In the genomic region with DNA sequence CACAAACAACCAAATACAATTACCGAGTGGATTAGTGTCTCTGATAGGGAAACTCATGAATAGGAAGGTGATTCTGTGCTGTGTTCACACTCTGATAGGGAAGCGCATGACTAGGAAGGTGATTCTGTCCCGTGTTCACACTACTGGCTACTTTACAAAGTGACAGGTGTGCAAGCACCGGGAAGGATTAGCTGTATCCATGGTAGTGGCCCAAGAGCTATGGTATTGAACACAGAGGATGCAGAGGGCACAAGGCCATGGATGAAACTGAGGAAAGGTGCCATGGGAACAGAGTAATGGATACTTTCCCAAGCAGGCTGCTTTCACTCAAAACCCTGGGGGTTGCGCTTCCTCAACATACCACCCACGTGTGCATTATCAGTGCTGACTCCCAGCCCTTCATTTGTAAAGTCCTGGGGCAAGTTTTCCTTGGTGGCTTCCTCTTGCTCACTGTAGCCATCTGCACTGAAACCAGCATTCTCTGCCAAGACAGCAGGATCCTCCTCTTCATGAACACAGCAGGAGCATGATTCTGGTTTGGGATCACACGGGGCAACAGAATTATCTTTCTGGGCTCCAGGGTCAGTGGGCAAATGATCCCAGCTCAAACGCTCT, we compare ENCODE assay signal across 17 mouse cellular contexts. TPM values are rescaled to one million over a fixed set of nuclear protein-coding genes. Genes with fewer than 3 reads are reported as not detected.
A peak's percentile ranks its signal among the peaks of the same experiment; 100 is the strongest.
DNase-seq lines count a peak whose midpoint lies in the region; ATAC-seq and TF ChIP-seq lines count a peak whose summit lies in the region.
"Had no signal": no experiment of that assay in that cellular context is flagged by ENCODE, and none has a peak within 500 bp of the region (broad histone marks: within the 10 kb centered on the region; RNA-seq: fewer than 3 reads in every experiment).

No protein-coding gene starts in this region.

- H3K4me2 ChIP-seq in forebrain, embryonic 13.5 days, result no peak overlapping the region
- no peak overlapping the region for H3K4me2 ChIP-seq in forebrain, embryonic 11.5 days (ENCODE audit: low read depth, low read length, severe bottlenecking)
- no peak overlapping the region for H3K4me2 ChIP-seq in forebrain, embryonic 16.5 days (ENCODE audit: low read length)
- H3K4me2 ChIP-seq in liver, postnatal 0 days (ENCODE audit: low read depth, low read length), result no peak overlapping the region
- H3K4me2 ChIP-seq: heart, embryonic 15.5 days had no signal

- WGBS in forebrain, embryonic 13.5 days, result 87% methylated on average over 8 of the region's 8 CpGs
- 85% methylated on average over 8 of the region's 8 CpGs for WGBS in forebrain, embryonic 11.5 days
- WGBS in cerebellum, adult 2 months, result 8% methylated on average over 8 of the region's 8 CpGs
- 82% methylated on average over 8 of the region's 8 CpGs for WGBS in forebrain, embryonic 16.5 days
- 75% methylated on average over 8 of the region's 8 CpGs for WGBS in liver, postnatal 0 days (ENCODE audit: insufficient replicate concordance)

- TF ChIP-seq EP300 in liver, postnatal 0 days (IDR thresholded peaks at IDR 0.05; ENCODE audit: low read depth), result no peak

- H3K36me3 ChIP-seq in forebrain, embryonic 13.5 days (ENCODE audit: poor library complexity, severe bottlenecking), result peaks cover 10% of the 10 kb centered on the region; the same call in 1 of the 2 replicates
- H3K36me3 ChIP-seq in forebrain, embryonic 11.5 days (ENCODE audit: control insufficient read depth, insufficient read depth, low read length), result no peaks in the 10 kb centered on the region; the same call in 1 of the 2 replicates
- peaks cover 3% of the 10 kb centered on the region; the same call in 1 of the 2 replicates for H3K36me3 ChIP-seq in forebrain, embryonic 16.5 days (ENCODE audit: control insufficient read depth, insufficient read depth)
- no peaks in the 10 kb centered on the region for H3K36me3 ChIP-seq in liver, postnatal 0 days (replicated peaks; ENCODE audit: insufficient read depth, low read length)
- H3K36me3 ChIP-seq: heart, embryonic 15.5 days had no signal

- H3K27me3 ChIP-seq in forebrain, embryonic 13.5 days, result no peaks in the 10 kb centered on the region
- H3K27me3 ChIP-seq in forebrain, embryonic 11.5 days (ENCODE audit: control insufficient read depth, insufficient read depth, low read length), result no peaks in the 10 kb centered on the region
- no peaks in the 10 kb centered on the region for H3K27me3 ChIP-seq in cerebellum, adult 2 months (ENCODE audit: control insufficient read depth, insufficient read depth, low read length)
- H3K27me3 ChIP-seq in forebrain, embryonic 16.5 days (replicated peaks; ENCODE audit: control insufficient read depth, insufficient read depth, low read length), result no peaks in the 10 kb centered on the region
- no peaks in the 10 kb centered on the region for H3K27me3 ChIP-seq in liver, postnatal 0 days (ENCODE audit: insufficient read depth, low read length)
- H3K27me3 ChIP-seq: heart, embryonic 15.5 days had no signal

- no peak overlapping the region for H3K9ac ChIP-seq in forebrain, embryonic 13.5 days
- H3K9ac ChIP-seq in forebrain, embryonic 11.5 days (ENCODE audit: low read length), result no peak overlapping the region
- H3K9ac ChIP-seq in forebrain, embryonic 16.5 days (replicated peaks; ENCODE audit: low read depth, low read length), result no peak overlapping the region
- no peak overlapping the region for H3K9ac ChIP-seq in liver, postnatal 0 days (replicated peaks)
- H3K9ac ChIP-seq: heart, embryonic 15.5 days had no signal

- no peak overlapping the region for H3K4me3 ChIP-seq in forebrain, embryonic 13.5 days
- no peak overlapping the region for H3K4me3 ChIP-seq in forebrain, embryonic 11.5 days (ENCODE audit: low read depth, low read length)
- H3K4me3 ChIP-seq in cerebellum, adult 2 months (replicated peaks; ENCODE audit: insufficient read depth, low read depth, low read length), result no peak overlapping the region
- no peak overlapping the region for H3K4me3 ChIP-seq in forebrain, embryonic 16.5 days (replicated peaks; ENCODE audit: low read length)
- no peak overlapping the region for H3K4me3 ChIP-seq in liver, postnatal 0 days (ENCODE audit: low read depth, low read length)
- H3K4me3 ChIP-seq: gastrocnemius, adult 2 months; heart, embryonic 15.5 days had no signal

- ATAC-seq in forebrain, embryonic 13.5 days, result no peak
- ATAC-seq in forebrain, embryonic 11.5 days (replicated peaks; ENCODE audit: low FRiP score), result no peak
- no peak for ATAC-seq in forebrain, embryonic 16.5 days
- ATAC-seq in liver, postnatal 0 days, result no peak
- ATAC-seq: intestine, embryonic 16.5 days had no signal

- H3K27ac ChIP-seq in forebrain, embryonic 13.5 days, result peak overlapping the region; percentile 26; the same call in 1 of the 2 replicates
- no peak overlapping the region for H3K27ac ChIP-seq in forebrain, embryonic 11.5 days (ENCODE audit: low read depth, low read length)
- H3K27ac ChIP-seq in cerebellum, adult 2 months (ENCODE audit: insufficient read depth, low read length), result peak overlapping the region; percentile 93
- H3K27ac ChIP-seq in forebrain, embryonic 16.5 days (ENCODE audit: low read length), result peak overlapping the region; percentile 88
- no peak overlapping the region for H3K27ac ChIP-seq in liver, postnatal 0 days (ENCODE audit: low read depth)
- H3K27ac ChIP-seq: gastrocnemius, adult 2 months; heart, embryonic 15.5 days had no signal

- no peak for TF ChIP-seq CTCF in cerebellum, adult 2 months (IDR thresholded peaks at IDR 0.05; ENCODE audit: borderline replicate concordance, insufficient read depth, low read depth, low read length)
- no peak for TF ChIP-seq CTCF in liver, postnatal 0 days (IDR thresholded peaks at IDR 0.05; ENCODE audit: low read depth)

- H3K4me1 ChIP-seq in forebrain, embryonic 13.5 days, result no peaks in the 10 kb centered on the region
- H3K4me1 ChIP-seq in forebrain, embryonic 11.5 days (replicated peaks; ENCODE audit: control insufficient read depth, insufficient read depth, low read length), result no peaks in the 10 kb centered on the region
- H3K4me1 ChIP-seq in cerebellum, adult 2 months (ENCODE audit: control insufficient read depth, insufficient read depth, low read length), result peaks cover 30% of the 10 kb centered on the region
- H3K4me1 ChIP-seq in forebrain, embryonic 16.5 days (replicated peaks; ENCODE audit: control insufficient read depth, insufficient read depth, low read length), result peaks cover 5% of the 10 kb centered on the region
- no peaks in the 10 kb centered on the region for H3K4me1 ChIP-seq in liver, postnatal 0 days (ENCODE audit: insufficient read depth)
- H3K4me1 ChIP-seq: heart, embryonic 15.5 days had no signal

- no peak for DNase-seq in forebrain, embryonic 11.5 days (ENCODE audit: low spot score)
- peak; percentile 9 to 21 for DNase-seq in layer of hippocampus, adult 8-10 months (ENCODE audit: low spot score in 2 of 2)
- no peak for DNase-seq in layer of hippocampus, postnatal 25 days (ENCODE audit: extremely low spot score in 1 of 2, low spot score in 1 of 2)
- peak; percentile 75 to 84 for DNase-seq in cerebellum, adult 2 months
- no peak for DNase-seq in frontal cortex, postnatal 14 days (ENCODE audit: low spot score in 2 of 2)
- no peak for DNase-seq in liver, postnatal 0 days
- DNase-seq: adrenal gland, adult 2 months; gastrocnemius, adult 2 months; lung, adult 2 months; lung, postnatal 36 days; right cerebral cortex, postnatal 4 days; thymus, postnatal 25 days had no signal

- no peaks in the 10 kb centered on the region for H3K9me3 ChIP-seq in forebrain, embryonic 13.5 days (replicated peaks)
- no peaks in the 10 kb centered on the region for H3K9me3 ChIP-seq in forebrain, embryonic 11.5 days (ENCODE audit: control insufficient read depth, low read length)
- H3K9me3 ChIP-seq in forebrain, embryonic 16.5 days (ENCODE audit: control insufficient read depth, low read length), result no peaks in the 10 kb centered on the region
- no peaks in the 10 kb centered on the region for H3K9me3 ChIP-seq in liver, postnatal 0 days (ENCODE audit: low read length)
- H3K9me3 ChIP-seq: heart, embryonic 15.5 days had no signal

- no peak for TF ChIP-seq POLR2A in cerebellum, adult 2 months (IDR thresholded peaks at IDR 0.05; ENCODE audit: borderline replicate concordance, insufficient read depth, low read length)

RNA-seq across cellular contexts. Expression of a gene that starts 44.9 kb away (rescaled TPM):
- 23.2 and 27.6 TPM in 2 replicates for polyA plus RNA-seq in forebrain, embryonic 13.5 days (2015; fragmentation: Nextera tagmentation; extraction: Ambion mirVana)
- 16.1 and 18.2 TPM in 2 replicates for polyA plus RNA-seq in forebrain, embryonic 11.5 days (2014; fragmentation: Nextera tagmentation; extraction: Ambion mirVana)
- total RNA-seq in layer of hippocampus, adult 8-10 months (2022), result 10 to 100 TPM; 66.7 to 77.1 (median 72.9) TPM
- total RNA-seq in layer of hippocampus, postnatal 25 days (2021), result 10 to 100 TPM; 64.5 to 68.9 TPM
- polyA plus RNA-seq in cerebellum, adult 2 months (2012; rRNA removed), result 61.6 and 66.0 TPM in 2 replicates
- 31.9 and 34.6 TPM in 2 replicates for polyA plus RNA-seq in forebrain, embryonic 16.5 days (2015; fragmentation: Nextera tagmentation; extraction: Ambion mirVana)
- polyA plus RNA-seq in liver, postnatal 0 days (2015; fragmentation: Nextera tagmentation; extraction: Ambion mirVana), result 0.33 and 0.36 TPM in 2 replicates
- total RNA-seq: MEL had no signal

Comparison
In these comparisons a context has a peak if more than half of its experiments do, and no peak if none do; other contexts are left out.
1. H3K27ac ChIP-seq: peak in forebrain, embryonic 13.5 days (single experiment), cerebellum, adult 2 months (single experiment) and forebrain, embryonic 16.5 days (single experiment); none in forebrain, embryonic 11.5 days (single experiment) and liver, postnatal 0 days (single experiment).
2. DNase-seq: peak in layer of hippocampus, adult 8-10 months (2 of 2) and cerebellum, adult 2 months (2 of 2); none in forebrain, embryonic 11.5 days (single experiment), layer of hippocampus, postnatal 25 days (0 of 2), frontal cortex, postnatal 14 days (0 of 2) and liver, postnatal 0 days (single experiment).
3. RNA of a gene that starts 44.9 kb away (polyA plus RNA-seq): 61.6 to 66.0 TPM in cerebellum, adult 2 months, 31.9 to 34.6 TPM in forebrain, embryonic 16.5 days, 23.2 to 27.6 TPM in forebrain, embryonic 13.5 days and 16.1 to 18.2 TPM in forebrain, embryonic 11.5 days; 0.33 to 0.36 TPM in liver, postnatal 0 days; every median in the first group is over 10 times any median in the second.